Mouse (Mus musculus) ES-E14 (cell line): ENCODE measurements around the gene Syt3. TPM values are rescaled to one million over a fixed set of nuclear protein-coding genes. Genes with fewer than 3 reads are reported as not detected.

Source experiments
- DNase-seq: peaks from one replicate; pipeline ENCODE4 v3.0.0-alpha.2; 2013; ENCODE audit warnings: low read depth, low spot score
- H3K27ac ChIP-seq: 2 replicates; pipeline ENCODE4 v1.5.1; 2012; ENCODE audit warnings: low read depth, mild to moderate bottlenecking, low read length, moderate library complexity, mixed read lengths; ENCODE audit not compliant: poor library complexity, insufficient read depth, severe bottlenecking
- H3K36me3 ChIP-seq: 2 replicates; pipeline ENCODE4 v1.6.1; 2012; ENCODE audit warnings: mild to moderate bottlenecking, low read length, moderate library complexity, mixed read lengths; ENCODE audit not compliant: control insufficient read depth, poor library complexity, insufficient read depth, severe bottlenecking
- H3K4me1 ChIP-seq, 2 experiments: fragments of 150-350 bp in 1 of 2; sonication (generic) in 1 of 2; 2 replicates each; pipeline ENCODE4 v1.6.1; 2012; ENCODE audit warnings: low read length in 2 of 2, mild to moderate bottlenecking in 1 of 2, mixed read lengths in 1 of 2; ENCODE audit not compliant: control insufficient read depth in 2 of 2, insufficient read depth in 2 of 2, poor library complexity in 1 of 2
- H3K4me3 ChIP-seq, 2 experiments: fragments of 150-350 bp in 1 of 2; sonication (generic) in 1 of 2; 2 replicates each; pipeline ENCODE4 v1.5.1; 2012; ENCODE audit warnings: low read length in 2 of 2, low read depth in 1 of 2, mild to moderate bottlenecking in 1 of 2, mixed read lengths in 1 of 2; ENCODE audit not compliant: insufficient read depth in 1 of 2, poor library complexity in 1 of 2, severe bottlenecking in 1 of 2
- H3K9ac ChIP-seq: 2 replicates; pipeline ENCODE4 v1.6.1; 2012; ENCODE audit warnings: low read depth, mild to moderate bottlenecking, low read length, mixed read lengths; ENCODE audit not compliant: poor library complexity, insufficient read depth, severe bottlenecking
- H3K9me3 ChIP-seq: fragments of 150-350 bp; sonication (generic); 2 replicates; pipeline ENCODE4 v1.6.1; 2012; ENCODE audit warnings: low read depth, mild to moderate bottlenecking, low read length; ENCODE audit not compliant: control insufficient read depth, insufficient read depth
- CHD2 ChIP-seq: IDR thresholded peaks from 2 replicates; pipeline ENCODE4 v1.6.1; 2014; ENCODE audit warnings: mild to moderate bottlenecking, low read depth, low read length, inconsistent platforms
- HCFC1 ChIP-seq: IDR thresholded peaks from 2 replicates; pipeline ENCODE4 v1.6.1; 2012; ENCODE audit warnings: low read length, inconsistent platforms, borderline replicate concordance; ENCODE audit not compliant: insufficient read depth
- MAFK ChIP-seq: IDR thresholded peaks from 2 replicates; pipeline ENCODE4 v1.6.1; 2014; ENCODE audit warnings: mild to moderate bottlenecking, low read depth, low read length, inconsistent platforms; ENCODE audit not compliant: insufficient read depth
- ZC3H11A ChIP-seq: IDR thresholded peaks from 2 replicates; pipeline ENCODE4 v1.6.1; 2012; ENCODE audit warnings: low read depth, mild to moderate bottlenecking, inconsistent platforms, low read length, borderline replicate concordance
- ZNF384 ChIP-seq: IDR thresholded peaks from 2 replicates; pipeline ENCODE4 v1.6.1; 2012; ENCODE audit warnings: low read depth, low read length, inconsistent platforms
- in situ Hi-C, 2 experiments: fragments of 600-800 bp; cut with MboI; formaldehyde crosslinking; loops; one replicate each; pipeline ENCODE4 v1.15.1; 2025; ENCODE audit warnings: low sequenced_read_pairs in 2 of 2, inconsistent platforms in 1 of 2; ENCODE audit not compliant: unreplicated experiment in 2 of 2
- total RNA-seq: library from RNA; depleted of rRNA; stranded (reverse); fragments of 300-350 nt; gene quantifications from 2 replicates; pipeline ENCODE4 v1.2.3, GENCODE M21; 2012

The Syt3 gene
- total RNA-seq, 1 experiment = 5.8 TPM

- no peak for TF ChIP-seq HCFC1
- no peak for TF ChIP-seq ZNF384
- no peak for TF ChIP-seq ZC3H11A
- no peak for TF ChIP-seq MAFK
- no peak for TF ChIP-seq CHD2
- no peak overlapping the region for H3K4me3 ChIP-seq
- in situ Hi-C loops = no loop called here
These were observed 22.1 kb downstream of the Syt3 start for GRCm38 (mm10) chr7:44406015-44406355.

GRCm38 (mm10) chr7:44411144-44411543 lies 27.2 kb downstream of the Syt3 start:
- Histone ChIP-seq H3K36me3 (no peaks in the 10 kb centered on the region), H3K9ac (no peak overlapping the region), H3K4me1 (peaks cover 0 to 9% of the 10 kb centered on the region in 2 experiments; a peak in 1 of 4 replicates), H3K27ac (no peak overlapping the region), H3K4me3 (no peak overlapping the region), H3K9me3 (no peaks in the 10 kb centered on the region)
- DNase-seq = no peak
- TF ChIP-seq ZC3H11A = no peak
- no peak for TF ChIP-seq MAFK
- TF ChIP-seq CHD2 = no peak
- TF ChIP-seq HCFC1 = no peak
- no peak for TF ChIP-seq ZNF384
- in situ Hi-C loops = no loop called here

More at GRCm38 (mm10) chr7:44406015-44406355, 22.1 kb downstream of the Syt3 start:
- Histone ChIP-seq H3K9ac (no peak overlapping the region), H3K27ac (no peak overlapping the region), H3K4me1 (peaks cover 0 to 2% of the 10 kb centered on the region in 2 experiments; a peak in 1 of 4 replicates), H3K36me3 (no peaks in the 10 kb centered on the region), H3K9me3 (no peaks in the 10 kb centered on the region)
- DNase-seq = no peak

GRCm38 (mm10) chr7:44413307-44413706 lies 29.4 kb downstream of the Syt3 start:
- Histone ChIP-seq H3K9me3 (no peaks in the 10 kb centered on the region), H3K27ac (no peak overlapping the region), H3K4me1 (peaks cover 0 to 10% of the 10 kb centered on the region in 2 experiments; a peak in 1 of 4 replicates), H3K4me3 (no peak overlapping the region), H3K36me3 (no peaks in the 10 kb centered on the region), H3K9ac (no peak overlapping the region)
- TF ChIP-seq CHD2 (no peak), ZNF384 (no peak)
- no peak for DNase-seq
- in situ Hi-C loops = no loop called here

DNA sequence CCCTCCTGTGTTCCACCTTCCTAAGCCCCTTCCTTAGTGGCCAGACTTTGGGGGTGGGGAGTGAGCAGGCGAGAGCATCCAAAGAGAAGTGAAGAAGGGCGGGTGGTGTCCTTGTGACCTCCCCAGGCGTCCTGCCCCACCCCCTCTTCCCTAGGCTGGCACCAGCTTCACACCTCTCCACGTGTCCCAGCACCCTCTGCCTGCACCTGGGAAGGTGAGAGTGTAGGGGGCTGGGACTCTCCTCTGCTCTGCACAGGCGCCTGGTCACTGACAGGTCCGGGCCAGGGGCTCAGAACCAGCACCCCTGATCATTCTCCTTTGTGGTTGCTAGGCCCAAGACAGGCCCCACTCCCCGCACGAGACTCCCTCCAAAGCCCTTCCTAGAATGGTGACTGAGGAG lies 43.8 kb downstream of the Syt3 start:
- no peaks in the 10 kb centered on the region for H3K9me3 ChIP-seq
- TF ChIP-seq HCFC1 (no peak), ZNF384 (no peak), ZC3H11A (no peak), MAFK (no peak), CHD2 (no peak)
- H3K4me3 ChIP-seq = peak overlapping the region; percentile 18 to 78; a peak in 2 of 4 replicates
- no peak for DNase-seq
- no peak overlapping the region for H3K27ac ChIP-seq
- H3K36me3 ChIP-seq = no peaks in the 10 kb centered on the region
- no peak overlapping the region for H3K9ac ChIP-seq
- in situ Hi-C loops = loop anchor here in 1 of 2 experiments (25.0 kb wide), 1 partner anchor 165 kb away; the partner anchor contains the start of genes Acp4 and Gm15517
- H3K4me1 ChIP-seq = peaks cover 0 to 12% of the 10 kb centered on the region in 2 experiments; a peak in 1 of 4 replicates
